Comparison of ENCODE assay signal across 12 mouse cellular contexts in the genomic region with DNA sequence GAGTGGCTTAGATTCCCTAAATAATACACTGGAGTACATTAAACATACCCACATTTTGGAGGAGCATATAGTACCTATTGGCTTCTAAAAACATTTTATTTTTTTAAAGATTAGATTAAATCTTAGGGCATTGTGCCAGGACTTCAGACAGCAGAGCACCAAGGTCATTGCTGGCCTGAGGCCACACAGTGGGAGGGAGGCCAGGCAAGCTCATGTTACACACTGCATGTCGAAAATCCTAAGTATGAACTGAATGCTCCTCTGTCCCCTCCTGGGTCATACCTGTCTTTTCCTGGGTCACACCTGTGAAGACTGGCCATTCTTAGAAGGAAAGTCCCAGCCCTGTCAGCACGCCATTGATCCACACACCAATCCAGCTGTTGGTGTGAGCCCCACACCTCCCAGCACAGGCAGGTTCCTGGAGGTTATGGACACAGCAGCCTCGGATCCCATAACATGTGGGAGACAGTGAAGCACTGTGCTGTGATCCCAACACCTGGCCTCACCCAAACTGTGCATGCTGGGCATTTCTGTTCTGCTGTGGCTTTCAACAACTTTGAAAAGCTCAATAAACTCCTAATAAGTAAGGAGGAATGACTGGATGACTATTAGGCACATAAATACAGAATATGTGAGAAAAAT.
A peak's percentile ranks its signal among the peaks of the same experiment; 100 is the strongest.
DNase-seq lines count a peak whose midpoint lies in the region; ATAC-seq and TF ChIP-seq lines count a peak whose summit lies in the region.
"Had no signal": no experiment of that assay in that cellular context is flagged by ENCODE, and none has a peak within 500 bp of the region (broad histone marks: within the 10 kb centered on the region; RNA-seq: fewer than 3 reads in every experiment).

No protein-coding gene starts in this region.

- DNase-seq in heart, adult 2 months = no peak
- DNase-seq in adrenal gland, adult (ENCODE audit: inconsistent age in 2 of 2, low spot score in 1 of 2) = peak; percentile 85 to 92
- DNase-seq in heart, postnatal 4 days = peak; percentile 39
- peak; percentile 50 for DNase-seq in limb, embryonic 10.5 days (ENCODE audit: low spot score)
- no peak for DNase-seq in left cerebral cortex, postnatal 14 days (ENCODE audit: low spot score in 2 of 2)
- no peak for DNase-seq in retina, embryonic 14.5 days (ENCODE audit: low spot score)
- no peak for DNase-seq in cerebellum, postnatal 36 days
- DNase-seq: gastrocnemius, postnatal 14 days had no signal

- no peak overlapping the region for H3K4me2 ChIP-seq in heart, embryonic 13.5 days

- WGBS in heart, embryonic 13.5 days = 49% methylated on average over 3 of the region's 3 CpGs
- 46% methylated on average over 3 of the region's 3 CpGs for WGBS in heart, adult 2 months
- 23% methylated on average over 3 of the region's 3 CpGs for WGBS in limb, embryonic 10.5 days

- H3K4me1 ChIP-seq in heart, embryonic 13.5 days = peaks cover 47% of the 10 kb centered on the region
- peaks cover 4% of the 10 kb centered on the region for H3K4me1 ChIP-seq in heart, adult 2 months (ENCODE audit: control insufficient read depth, insufficient read depth, low read length)
- peaks cover 33% of the 10 kb centered on the region for H3K4me1 ChIP-seq in limb, embryonic 10.5 days

- TF ChIP-seq EP300 in heart, adult 2 months (IDR thresholded peaks at IDR 0.05; ENCODE audit: insufficient read depth, low read depth, low read length) = no peak

- no peak overlapping the region for H3K4me3 ChIP-seq in heart, embryonic 13.5 days
- H3K4me3 ChIP-seq in heart, adult 2 months = no peak overlapping the region
- no peak overlapping the region for H3K4me3 ChIP-seq in limb, embryonic 10.5 days
- H3K4me3 ChIP-seq: neural tube, embryonic 13.5 days had no signal

- ATAC-seq in heart, embryonic 13.5 days (ENCODE audit: extremely low read depth, insufficient number of reproducible peaks, low FRiP score, low TSS enrichment) = no peak

- no peak for TF ChIP-seq CTCF in heart, adult 2 months (IDR thresholded peaks at IDR 0.05)

- TF ChIP-seq POLR2A in heart, adult 2 months (IDR thresholded peaks at IDR 0.05; ENCODE audit: insufficient read depth, low read depth, low read length) = no peak

- H3K9ac ChIP-seq in heart, embryonic 13.5 days = no peak overlapping the region
- no peak overlapping the region for H3K9ac ChIP-seq in heart, adult 2 months (ENCODE audit: low read depth, low read length)

- H3K79me2 ChIP-seq in heart, adult 2 months (replicated peaks; ENCODE audit: control insufficient read depth, insufficient read depth, low read length) = no peaks in the 10 kb centered on the region

- H3K27ac ChIP-seq in heart, embryonic 13.5 days (replicated peaks) = peak overlapping the region; percentile 24
- H3K27ac ChIP-seq in heart, adult 2 months = no peak overlapping the region
- H3K27ac ChIP-seq in limb, embryonic 10.5 days = peak overlapping the region; percentile 17; the same call in 1 of the 2 replicates
- H3K27ac ChIP-seq: macrophage had no signal

- H3K27me3 ChIP-seq in heart, embryonic 13.5 days (replicated peaks) = no peaks in the 10 kb centered on the region
- H3K27me3 ChIP-seq in heart, adult 2 months (ENCODE audit: control insufficient read depth, insufficient read depth, low read length) = no peaks in the 10 kb centered on the region
- no peaks in the 10 kb centered on the region for H3K27me3 ChIP-seq in limb, embryonic 10.5 days (ENCODE audit: low read depth, poor library complexity, severe bottlenecking)
- H3K27me3 ChIP-seq: CH12.LX; neural tube, embryonic 13.5 days had no signal

- H3K36me3 ChIP-seq in heart, embryonic 13.5 days = no peaks in the 10 kb centered on the region
- H3K36me3 ChIP-seq in heart, adult 2 months (ENCODE audit: control insufficient read depth, insufficient read depth, low read length) = no peaks in the 10 kb centered on the region
- H3K36me3 ChIP-seq in limb, embryonic 10.5 days = no peaks in the 10 kb centered on the region
- H3K36me3 ChIP-seq: neural tube, embryonic 13.5 days had no signal

- H3K9me3 ChIP-seq in heart, embryonic 13.5 days = no peaks in the 10 kb centered on the region
- H3K9me3 ChIP-seq in limb, embryonic 10.5 days (replicated peaks) = no peaks in the 10 kb centered on the region
- H3K9me3 ChIP-seq: neural tube, embryonic 13.5 days had no signal

- intact Hi-C loops in heart, adult 2 months (cut with DNase I) = no loop called here
- intact Hi-C loops in left cerebral cortex, postnatal 14 days (cut with DNase I) = no loop called here

Comparison
In these comparisons a context has a peak if more than half of its experiments do, and no peak if none do; other contexts are left out.
1. DNase-seq: peak in adrenal gland, adult (2 of 2), heart, postnatal 4 days (single experiment) and limb, embryonic 10.5 days (single experiment); none in heart, adult 2 months (0 of 2), left cerebral cortex, postnatal 14 days (0 of 2), retina, embryonic 14.5 days (single experiment) and cerebellum, postnatal 36 days (0 of 2).